Mouse (Mus musculus): ENCODE measurements around the gene Fam169b.

GRCm38 (mm10) chr7:68274951-68275350, 1.3 kb downstream of the Fam169b start:
- no peak for TF ChIP-seq POLR2A (IDR thresholded peaks at IDR 0.05; ENCODE audit: low read depth, low read length)
- TF ChIP-seq CTCF (conservative IDR thresholded peaks at IDR 0.05; ENCODE audit: insufficient read depth, insufficient read length, low read depth, low read length) = no peak
